Mouse (Mus musculus) forebrain, postnatal 0 days (tissue): ENCODE measurements at regions not wholly inside any gene's neighbourhood (a gene's known extent, or its start where the extent isn't known, plus 50 kb on each side); places are given as distances from the start of the nearest gene placed in this dataset.

Experiments
- ATAC-seq: fragments of 200-750 bp; cut with Nextera tagmentation; 2 replicates; pipeline ENCODE4 v1.8.0; 2017; ENCODE audit warnings: mild to moderate bottlenecking, moderate library complexity
- DNase-seq: peaks from one replicate; pipeline ENCODE4 v3.0.0-alpha.2; 2015
- H3K27ac ChIP-seq: fragments of 300-500 bp; sonication (generic); 2 replicates; pipeline ENCODE4 v1.5.1; 2014; ENCODE audit warnings: low read depth, mild to moderate bottlenecking, antibody characterized with exemption, low read length, moderate library complexity, mixed read lengths
- H3K27me3 ChIP-seq: fragments of 300-500 bp; sonication (generic); 2 replicates; pipeline ENCODE4 v1.6.1; 2014; ENCODE audit warnings: mild to moderate bottlenecking, low read length, mixed read lengths; ENCODE audit not compliant: insufficient read depth
- H3K36me3 ChIP-seq: fragments of 300-500 bp; sonication (generic); 2 replicates; pipeline ENCODE4 v1.6.1; 2014; ENCODE audit warnings: mild to moderate bottlenecking, moderate library complexity; ENCODE audit not compliant: insufficient read depth
- H3K4me1 ChIP-seq: fragments of 300-500 bp; sonication (generic); 2 replicates; pipeline ENCODE4 v1.6.1; 2014; ENCODE audit warnings: antibody characterized with exemption; ENCODE audit not compliant: insufficient read depth
- H3K4me2 ChIP-seq: fragments of 300-500 bp; sonication (generic); 2 replicates; pipeline ENCODE4 v1.6.1; 2014; ENCODE audit warnings: low read depth, mild to moderate bottlenecking, moderate library complexity
- H3K4me3 ChIP-seq: fragments of 300-500 bp; sonication (generic); 2 replicates; pipeline ENCODE4 v1.5.1; 2014; ENCODE audit warnings: low read depth, low read length, mixed read lengths
- H3K9ac ChIP-seq: fragments of 300-500 bp; sonication (generic); 2 replicates; pipeline ENCODE4 v1.6.1; 2014; ENCODE audit warnings: mild to moderate bottlenecking
- H3K9me3 ChIP-seq: fragments of 300-500 bp; sonication (generic); 2 replicates; pipeline ENCODE4 v1.6.1; 2016; ENCODE audit warnings: low read length
- CTCF ChIP-seq: sonication (generic); IDR thresholded peaks from 2 replicates; pipeline ENCODE4 v1.5.1; 2016; ENCODE audit warnings: antibody characterized with exemption, control low read depth, low read depth
- WGBS: fragments of 180-500 bp; shearing (Covaris S2); extraction: QIAGEN DNeasy Blood & Tissue Kit; methylation state at CpG from one replicate; pipeline ENCODE4 v1.1.7; 2014; 5-methylcytosine and 5-hydroxymethylcytosine counted together

DNA sequence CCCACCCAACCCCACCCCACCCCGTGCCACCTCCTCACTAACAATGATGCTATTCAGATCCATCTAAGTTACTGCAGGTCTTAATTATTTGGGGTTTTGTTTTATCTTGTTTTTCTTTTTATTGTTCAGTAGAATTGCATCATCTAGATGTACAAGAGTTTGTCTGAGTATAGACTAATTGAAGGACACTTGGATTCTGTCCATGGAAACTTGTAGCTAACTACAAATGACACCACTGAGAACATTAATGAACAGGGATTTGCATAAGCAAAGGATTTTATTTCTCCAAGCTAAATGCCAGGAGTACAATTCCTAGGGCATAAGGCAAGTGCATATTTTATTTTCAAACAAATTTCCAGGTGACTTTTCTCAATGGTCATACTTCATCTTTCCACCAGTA, 318.4 kb upstream of the Slc7a11 start:
- 0% methylated on average over 1 of the region's 1 CpGs for WGBS
- Histone ChIP-seq H3K4me3 (no peak overlapping the region), H3K27me3 (no peaks in the 10 kb centered on the region), H3K9me3 (no peaks in the 10 kb centered on the region), H3K9ac (no peak overlapping the region), H3K4me2 (no peak overlapping the region), H3K27ac (no peak overlapping the region), H3K4me1 (no peaks in the 10 kb centered on the region), H3K36me3 (no peaks in the 10 kb centered on the region)
- ATAC-seq (no peak), DNase-seq (no peak)
- no peak for TF ChIP-seq CTCF

DNA sequence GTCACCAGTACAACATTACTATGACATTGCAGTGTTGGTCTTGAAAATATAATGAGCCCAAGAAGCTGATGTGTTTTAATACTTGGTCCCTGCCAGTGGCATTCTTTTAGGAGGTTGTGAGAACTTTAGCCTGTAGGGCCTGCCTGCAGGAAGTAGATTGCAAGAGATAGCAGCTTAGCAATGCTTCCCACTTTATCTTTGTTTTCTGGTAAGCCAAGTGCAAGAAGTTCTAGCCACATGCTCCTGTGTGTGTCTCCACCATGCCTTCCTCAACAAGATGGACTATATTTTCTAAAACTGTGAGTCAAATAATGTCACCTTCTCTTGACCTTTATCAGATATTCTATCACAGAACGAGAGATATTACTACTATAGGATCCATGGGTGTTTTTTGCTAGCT, 314.7 kb upstream of the Slc7a11 start:
- Histone ChIP-seq H3K27me3 (no peaks in the 10 kb centered on the region), H3K27ac (no peak overlapping the region), H3K9ac (no peak overlapping the region), H3K4me1 (no peaks in the 10 kb centered on the region), H3K9me3 (no peaks in the 10 kb centered on the region), H3K36me3 (no peaks in the 10 kb centered on the region), H3K4me2 (no peak overlapping the region), H3K4me3 (no peak overlapping the region)
- WGBS: 88% methylated on average over 1 of the region's 1 CpGs
- TF ChIP-seq CTCF: no peak
- ATAC-seq: no peak
- DNase-seq: no peak

DNA sequence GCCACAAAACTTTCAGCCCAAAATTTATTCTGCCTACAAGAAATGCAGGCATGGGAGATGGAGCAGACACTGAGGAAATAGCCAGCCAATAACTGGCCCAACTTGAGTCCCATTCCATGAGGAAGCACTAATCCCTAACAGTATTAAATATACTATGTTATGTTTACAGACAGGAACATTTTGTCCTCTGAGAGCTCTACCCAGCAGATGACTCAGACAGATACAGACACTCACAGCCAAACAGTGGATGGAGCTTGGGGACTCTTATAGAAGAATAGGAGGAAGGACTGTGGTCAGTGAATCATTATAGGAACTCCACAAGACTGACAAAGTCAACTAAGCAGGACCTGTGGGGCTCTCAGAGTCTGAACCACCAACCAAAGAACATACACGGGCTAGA, 293.8 kb upstream of the Slc7a11 start:
- Histone ChIP-seq H3K4me1 (no peaks in the 10 kb centered on the region), H3K27me3 (no peaks in the 10 kb centered on the region), H3K4me2 (no peak overlapping the region), H3K36me3 (no peaks in the 10 kb centered on the region), H3K4me3 (no peak overlapping the region), H3K9ac (no peak overlapping the region), H3K27ac (no peak overlapping the region), H3K9me3 (no peaks in the 10 kb centered on the region)
- WGBS: 89% methylated on average over 1 of the region's 1 CpGs
- TF ChIP-seq CTCF: no peak
- DNase-seq: no peak
- ATAC-seq: no peak

DNA sequence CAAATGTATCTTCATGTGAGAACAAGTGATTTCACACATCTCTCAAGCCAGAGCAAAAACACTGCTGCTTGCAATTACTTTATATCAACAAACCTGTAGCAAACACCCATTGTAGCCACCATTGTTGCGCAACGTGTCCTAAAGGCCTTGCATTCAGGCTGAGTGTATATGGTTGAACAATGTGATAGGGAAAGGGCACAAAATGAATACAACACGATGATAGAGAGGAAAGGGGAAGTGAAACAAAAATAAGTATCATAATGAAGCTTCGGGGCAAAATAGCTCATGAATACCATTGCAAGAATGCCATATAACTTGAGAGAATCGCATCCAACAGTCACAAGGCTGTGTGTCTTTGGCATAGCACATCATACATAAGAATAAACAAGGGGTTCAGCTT, 275.6 kb upstream of the Slc7a11 start:
- ATAC-seq: no peak
- Histone ChIP-seq H3K9ac (no peak overlapping the region), H3K36me3 (no peaks in the 10 kb centered on the region), H3K4me2 (no peak overlapping the region), H3K4me1 (no peaks in the 10 kb centered on the region), H3K4me3 (no peak overlapping the region), H3K27me3 (no peaks in the 10 kb centered on the region), H3K9me3 (no peaks in the 10 kb centered on the region), H3K27ac (no peak overlapping the region)
- WGBS: 87% methylated on average over 5 of the region's 5 CpGs
- no peak for DNase-seq
- no peak for TF ChIP-seq CTCF

GRCm38 (mm10) chr3:50713463-50713862, 270.0 kb upstream of the Slc7a11 start:
- TF ChIP-seq CTCF: no peak
- H3K4me3 ChIP-seq: no peak overlapping the region
- H3K9ac ChIP-seq: no peak overlapping the region
- no peaks in the 10 kb centered on the region for H3K36me3 ChIP-seq
- H3K4me2 ChIP-seq: no peak overlapping the region
- 87% methylated on average over 6 of the region's 6 CpGs for WGBS
- ATAC-seq (no peak), DNase-seq (no peak)
- no peaks in the 10 kb centered on the region for H3K9me3 ChIP-seq
- no peaks in the 10 kb centered on the region for H3K4me1 ChIP-seq
- no peaks in the 10 kb centered on the region for H3K27me3 ChIP-seq
- H3K27ac ChIP-seq: no peak overlapping the region

DNA sequence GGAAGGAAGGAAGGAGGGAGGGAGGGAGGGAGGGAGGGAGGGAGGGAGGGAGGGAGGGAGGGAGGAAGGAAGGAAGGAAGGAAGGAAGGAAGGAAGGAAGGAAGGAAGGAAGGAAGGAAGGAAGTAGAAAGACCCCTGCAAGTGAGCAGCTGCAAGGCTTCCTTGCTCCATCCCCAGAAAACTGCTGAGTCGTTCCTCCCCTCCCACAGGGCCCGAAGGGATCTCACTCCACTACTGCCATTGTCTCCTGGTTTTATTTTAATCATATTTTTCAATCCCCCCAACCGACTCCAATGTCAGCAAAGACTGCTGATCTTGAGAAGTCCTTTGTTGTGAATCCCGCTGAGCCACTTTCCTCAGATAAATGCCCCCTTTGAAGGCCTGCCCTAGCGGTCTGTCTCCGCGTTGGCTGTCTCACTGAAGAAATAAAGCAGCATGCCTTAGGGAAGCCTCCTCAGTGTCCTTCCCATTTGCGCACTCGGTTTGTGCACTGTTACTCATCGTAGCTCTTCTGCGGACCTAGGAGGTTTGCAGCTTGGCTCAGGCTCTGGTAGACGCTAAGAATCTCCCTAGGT, 266.1 kb upstream of the Slc7a11 start:
- WGBS: 13% methylated on average over 12 of the region's 12 CpGs
- Histone ChIP-seq H3K27ac (no peak overlapping the region), H3K9ac (no peak overlapping the region), H3K27me3 (no peaks in the 10 kb centered on the region), H3K9me3 (no peaks in the 10 kb centered on the region), H3K36me3 (no peaks in the 10 kb centered on the region), H3K4me1 (no peaks in the 10 kb centered on the region), H3K4me2 (no peak overlapping the region), H3K4me3 (no peak overlapping the region)
- ATAC-seq (peak; percentile 36; the same call in 1 of the 2 replicates), DNase-seq (peak; percentile 27)
- TF ChIP-seq CTCF: peak; percentile 22; the same call in 1 of the 2 replicates

- TF ChIP-seq CTCF: no peak
- WGBS: 67% methylated on average over 2 of the region's 2 CpGs
- H3K27ac ChIP-seq: no peak overlapping the region
- ATAC-seq (no peak), DNase-seq (no peak)
- H3K27me3 ChIP-seq: no peaks in the 10 kb centered on the region
- H3K4me3 ChIP-seq: no peak overlapping the region
- H3K36me3 ChIP-seq: no peaks in the 10 kb centered on the region
- no peak overlapping the region for H3K4me2 ChIP-seq
- no peaks in the 10 kb centered on the region for H3K9me3 ChIP-seq
- no peaks in the 10 kb centered on the region for H3K4me1 ChIP-seq
- H3K9ac ChIP-seq: no peak overlapping the region
Measured at GRCm38 (mm10) chr3:50706707-50707106, 263.3 kb upstream of the Slc7a11 start.
